Mouse (Mus musculus): ENCODE results near the gene Hmox1.

The Hmox1 gene

GRCm38 (mm10) chr8:75093399-75094156 is at the start of gene Hmox1:
Gene Hmox1, plus strand, starts transcription at chr8:75093621.
- DNase-seq (ENCODE audit: low spot score), result peak; percentile 92

DNA sequence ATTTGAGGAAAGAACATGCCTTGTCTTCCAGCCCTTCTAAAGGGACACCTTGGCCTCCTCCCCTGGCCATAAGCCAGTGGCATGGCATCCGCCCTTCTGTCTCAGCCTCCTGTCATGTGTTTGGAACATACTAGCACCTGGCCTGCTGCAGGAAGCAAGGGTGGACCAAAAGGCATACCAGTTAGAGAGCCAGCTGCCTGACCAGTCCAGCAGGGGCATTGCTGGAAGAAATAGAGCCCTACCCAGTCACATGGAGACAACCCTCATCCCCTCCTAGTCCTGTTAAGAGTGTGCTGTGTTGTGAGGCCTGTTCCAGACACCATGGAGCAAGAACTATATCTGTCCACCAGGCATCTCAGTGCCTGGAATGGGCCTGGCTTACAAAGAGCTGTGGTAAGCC is 47.1 kb upstream of the Hmox1 start:
- DNase-seq (ENCODE audit: low spot score), result no peak

DNA sequence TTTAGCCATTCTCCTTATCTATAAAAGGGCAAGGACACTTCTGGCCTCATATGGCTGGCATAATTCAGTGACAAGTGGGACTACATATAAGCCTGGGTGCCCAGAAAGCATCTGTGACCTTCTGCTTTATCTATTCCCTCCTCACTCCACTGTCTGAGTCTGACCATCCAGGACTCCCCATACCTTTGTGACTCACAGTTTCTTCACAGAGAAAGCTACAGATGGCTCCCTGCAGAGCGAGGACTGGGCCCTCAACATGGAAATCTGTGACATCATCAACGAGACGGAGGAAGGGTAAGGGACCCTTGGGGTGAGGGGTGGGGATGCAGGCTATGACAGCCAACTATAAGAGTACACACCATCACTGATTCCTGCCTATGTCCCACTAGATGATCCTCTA is 45.6 kb upstream of the Hmox1 start:
- DNase-seq (ENCODE audit: low spot score), result no peak

DNA sequence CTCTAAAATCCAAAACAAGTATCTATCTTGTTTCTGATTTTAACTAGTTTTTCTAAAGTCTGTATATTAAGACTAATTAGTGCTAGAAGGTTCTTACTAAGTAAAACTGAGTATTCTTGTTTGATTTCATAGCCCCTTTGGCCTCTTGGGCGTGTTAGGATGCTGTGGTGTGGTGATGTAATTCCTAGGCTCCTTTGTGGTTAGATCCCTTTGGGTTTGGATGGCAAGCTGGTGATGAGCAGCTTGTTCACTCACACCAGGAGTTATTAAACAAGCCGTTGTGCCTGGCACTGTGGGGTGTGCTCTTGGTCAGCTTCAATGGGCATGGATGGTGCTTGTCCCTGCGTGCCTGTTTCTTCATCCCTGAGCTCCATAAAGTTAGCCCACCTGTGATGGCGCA is 40.1 kb upstream of the Hmox1 start:
- DNase-seq (ENCODE audit: low spot score), result no peak

DNA sequence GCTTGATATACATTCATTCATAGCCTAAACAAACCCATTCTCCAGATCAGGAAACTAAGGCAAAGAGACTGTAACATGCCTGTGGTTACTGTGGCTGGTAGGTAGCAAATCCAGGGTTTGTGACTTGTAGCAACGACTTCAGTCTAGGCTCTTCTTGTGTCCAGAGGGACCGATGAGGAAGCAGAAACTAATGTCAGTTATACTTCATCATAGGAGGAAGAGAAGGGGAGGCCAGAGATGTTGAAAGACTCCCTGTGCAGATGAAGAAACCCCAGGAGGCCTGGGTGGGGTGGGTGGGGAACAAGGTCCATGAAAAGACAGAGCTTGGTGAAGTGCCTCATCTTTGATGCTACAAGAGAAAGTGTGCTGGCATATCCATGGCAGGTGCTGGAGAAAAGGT is 37.7 kb upstream of the Hmox1 start:
- DNase-seq (ENCODE audit: low spot score), result no peak

GRCm38 (mm10) chr8:75060022-75060421 is 33.4 kb upstream of the Hmox1 start:
- no peak for DNase-seq (ENCODE audit: low spot score)

DNA sequence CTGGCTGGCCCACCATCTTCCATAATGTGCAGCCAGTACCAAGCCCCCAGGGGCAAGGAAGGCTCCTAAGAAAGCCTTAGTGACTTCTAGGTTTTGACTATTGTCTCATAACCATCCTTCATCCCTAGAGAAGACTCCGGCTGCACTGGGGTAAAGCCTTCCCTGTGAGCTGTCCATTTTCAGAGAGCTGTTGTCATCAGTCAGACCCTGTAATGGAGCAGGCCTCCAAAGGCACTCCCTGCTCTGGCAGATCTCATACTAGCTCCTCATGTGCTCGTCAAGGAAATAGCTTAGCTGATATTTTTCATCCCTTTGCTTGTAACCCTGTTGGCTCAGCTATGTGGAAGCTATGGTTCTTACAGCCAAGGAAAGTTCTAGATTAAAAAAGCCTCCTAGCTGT is 32.6 kb upstream of the Hmox1 start:
- no peak for DNase-seq (ENCODE audit: low spot score)

DNA sequence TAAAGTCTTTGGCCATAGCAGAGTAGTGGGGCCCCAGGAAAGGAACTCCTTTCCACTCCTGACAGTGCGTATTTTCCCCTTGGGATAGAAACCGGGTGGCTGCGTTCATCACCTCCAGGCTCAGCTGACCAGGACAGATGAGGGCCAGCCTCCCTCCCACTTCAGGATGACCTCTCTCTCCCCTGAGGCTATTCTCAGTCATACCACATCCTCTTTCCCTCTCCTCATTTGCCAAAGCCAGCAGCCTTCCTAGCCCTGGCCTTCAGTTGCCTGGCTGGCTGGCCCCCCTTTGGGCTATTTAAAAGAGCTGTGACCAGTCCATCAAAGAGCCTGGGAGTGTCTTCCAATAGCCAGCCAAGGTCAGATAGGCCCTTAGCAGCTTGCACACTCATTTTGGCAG is 30.1 kb upstream of the Hmox1 start:
- DNase-seq (ENCODE audit: low spot score), result no peak

DNA sequence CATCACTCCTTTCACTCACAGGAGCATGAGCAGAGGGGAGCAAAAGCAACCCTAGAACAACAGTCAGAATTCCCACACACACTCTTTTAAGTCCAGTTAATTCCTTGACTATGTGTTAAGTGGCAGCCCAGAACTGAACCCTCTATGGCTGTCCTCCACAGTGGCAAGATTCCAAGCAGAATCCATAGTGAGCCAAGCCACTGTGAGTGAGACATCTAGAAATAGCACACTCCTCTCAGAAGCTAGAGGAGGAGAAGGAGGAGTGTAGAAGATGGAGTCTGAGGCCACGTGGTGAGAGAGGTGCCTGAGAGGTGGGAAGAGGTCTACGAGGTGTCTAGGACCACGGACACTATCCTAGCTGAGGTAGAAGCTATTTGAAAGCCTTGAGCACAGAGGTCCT is 28.6 kb upstream of the Hmox1 start:
- DNase-seq (ENCODE audit: low spot score), result no peak

DNA sequence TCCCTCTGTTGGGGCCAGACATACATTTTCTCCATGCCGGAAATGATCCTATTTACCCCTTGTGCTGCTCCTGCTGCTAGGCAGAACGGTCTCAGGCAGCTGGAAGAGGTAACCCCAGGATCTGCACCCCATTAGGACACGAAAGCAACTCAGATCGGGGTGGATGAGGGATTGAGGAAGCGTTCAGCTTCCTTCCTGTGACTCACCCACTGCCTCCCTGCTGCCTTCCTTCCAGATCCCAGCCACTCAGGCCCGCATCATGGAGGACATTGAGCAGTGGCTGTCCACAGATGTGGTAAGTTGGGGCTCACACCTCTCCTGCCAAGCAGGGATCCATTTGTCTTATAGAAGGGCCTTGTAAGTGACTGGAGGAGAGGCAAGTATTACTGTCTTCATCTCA is 26.1 kb upstream of the Hmox1 start:
- no peak for DNase-seq (ENCODE audit: low spot score)

- DNase-seq (ENCODE audit: low spot score), result no peak
Observed at GRCm38 (mm10) chr8:75070297-75070696, 23.1 kb upstream of the Hmox1 start.

- DNase-seq (ENCODE audit: low spot score), result peak; percentile 74
Observed at GRCm38 (mm10) chr8:75071627-75072346, 21.6 kb upstream of the Hmox1 start.

GRCm38 (mm10) chr8:75074876-75075275 is 18.5 kb upstream of the Hmox1 start:
- DNase-seq (ENCODE audit: low spot score), result no peak

- DNase-seq (ENCODE audit: low spot score), result no peak
Observed at GRCm38 (mm10) chr8:75078215-75078614, 15.2 kb upstream of the Hmox1 start.

DNA sequence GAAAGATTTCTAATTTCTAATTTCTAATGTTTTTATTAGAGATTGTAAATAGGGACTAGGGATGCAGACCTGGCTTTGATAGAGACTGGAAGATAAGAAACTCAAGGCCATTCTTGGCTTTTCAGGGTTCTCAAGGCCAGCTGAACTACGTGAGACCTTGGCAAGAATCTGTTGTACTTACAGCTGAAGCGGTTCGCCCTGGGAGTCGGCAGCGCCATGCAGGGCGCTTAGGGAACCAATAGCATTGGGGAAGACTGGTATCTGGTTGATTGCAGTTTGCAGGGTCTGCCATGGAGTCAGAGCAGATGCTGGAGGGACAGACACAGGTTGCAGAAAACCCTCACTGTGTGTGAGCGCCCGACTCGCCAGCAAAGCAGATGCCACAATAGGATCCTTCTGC is 14.6 kb upstream of the Hmox1 start:
- no peak for DNase-seq (ENCODE audit: low spot score)

DNA sequence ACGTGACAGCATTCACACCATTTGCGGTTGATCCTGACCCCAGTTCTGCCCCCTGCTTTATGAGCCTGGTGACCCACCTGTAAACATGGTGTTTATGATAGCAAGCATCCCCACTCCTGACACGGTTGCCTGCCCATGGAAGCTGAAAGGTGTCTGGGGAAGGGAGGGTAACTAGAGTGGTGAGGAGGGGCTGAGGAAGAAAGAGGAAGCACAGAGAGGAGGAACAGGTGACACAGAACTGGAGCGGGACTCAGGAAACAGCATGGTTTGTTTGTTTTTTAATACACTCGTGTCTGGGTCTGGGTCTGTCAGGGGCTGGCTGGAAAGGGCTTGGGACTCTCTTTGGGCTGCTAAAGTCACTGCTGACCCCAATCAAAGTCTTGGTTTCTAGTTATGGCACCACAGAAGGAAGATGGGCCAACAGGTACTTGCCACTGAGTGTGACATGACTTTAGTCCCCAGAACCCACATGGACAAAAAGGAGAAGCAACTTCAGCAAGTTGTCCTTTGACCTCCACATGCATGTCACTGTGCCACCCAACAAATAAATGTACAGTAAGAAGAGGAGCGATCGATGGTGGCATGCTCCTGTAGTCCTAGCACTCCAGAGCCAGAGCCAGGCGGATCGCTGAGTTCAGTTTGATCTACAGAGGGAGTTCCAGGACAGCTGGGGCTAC is 11.9 kb upstream of the Hmox1 start:
- DNase-seq (ENCODE audit: low spot score), result no peak

DNA sequence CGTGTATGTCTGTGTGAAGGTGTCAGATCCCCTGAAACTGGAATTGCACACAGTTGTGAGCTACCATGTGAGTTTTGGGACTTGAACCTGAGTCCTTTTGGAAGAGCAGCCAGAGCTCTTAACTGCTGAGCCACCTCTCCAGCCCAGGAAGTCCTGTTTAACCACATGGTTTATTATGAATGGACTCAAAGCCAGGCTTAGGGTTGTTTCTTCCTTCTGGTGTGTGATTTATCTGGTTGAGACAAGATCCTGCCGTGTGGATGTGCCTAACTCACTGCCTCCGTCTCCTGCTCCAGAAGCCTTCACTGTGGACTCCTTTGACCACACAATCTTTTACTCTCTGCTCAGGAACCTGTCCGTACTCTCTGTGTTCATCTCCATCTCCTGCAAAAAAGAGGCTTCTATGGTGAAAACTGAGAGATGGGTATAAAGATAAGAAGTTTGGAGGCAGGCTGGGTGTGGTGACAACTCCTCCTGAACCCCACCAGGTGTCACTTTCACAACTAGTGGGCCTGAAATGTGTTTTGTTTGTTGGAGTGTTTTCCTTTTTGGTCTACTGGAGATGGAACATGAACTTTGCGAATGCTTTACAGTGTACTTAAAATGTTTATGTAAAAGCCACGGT is 11.1 kb upstream of the Hmox1 start:
- DNase-seq (ENCODE audit: low spot score), result no peak

GRCm38 (mm10) chr8:75083846-75084245 is 9.6 kb upstream of the Hmox1 start:
- peak; percentile 83 for DNase-seq (ENCODE audit: low spot score)

GRCm38 (mm10) chr8:75084382-75085064 is 8.9 kb upstream of the Hmox1 start:
- DNase-seq (ENCODE audit: low spot score), result no peak

DNA sequence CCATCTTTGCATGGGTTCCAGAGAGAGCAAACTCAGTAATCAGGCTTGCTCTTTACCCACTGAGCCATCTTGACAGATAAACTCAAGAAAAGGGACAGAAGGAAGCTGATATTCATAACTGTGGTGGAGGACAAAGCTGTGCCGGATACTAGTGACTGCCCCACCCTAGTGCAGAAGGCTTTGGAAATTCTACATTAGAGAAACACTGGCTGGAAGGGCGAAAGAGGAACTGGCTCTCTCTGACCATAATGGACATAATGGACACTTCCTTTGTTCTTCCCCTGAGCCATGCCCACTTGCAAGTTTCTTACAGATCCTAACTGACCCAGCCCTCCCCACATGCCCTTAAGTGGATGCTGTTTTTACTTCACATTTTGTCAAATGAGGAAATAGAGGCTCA is 7.4 kb upstream of the Hmox1 start:
- no peak for DNase-seq (ENCODE audit: low spot score)

DNA sequence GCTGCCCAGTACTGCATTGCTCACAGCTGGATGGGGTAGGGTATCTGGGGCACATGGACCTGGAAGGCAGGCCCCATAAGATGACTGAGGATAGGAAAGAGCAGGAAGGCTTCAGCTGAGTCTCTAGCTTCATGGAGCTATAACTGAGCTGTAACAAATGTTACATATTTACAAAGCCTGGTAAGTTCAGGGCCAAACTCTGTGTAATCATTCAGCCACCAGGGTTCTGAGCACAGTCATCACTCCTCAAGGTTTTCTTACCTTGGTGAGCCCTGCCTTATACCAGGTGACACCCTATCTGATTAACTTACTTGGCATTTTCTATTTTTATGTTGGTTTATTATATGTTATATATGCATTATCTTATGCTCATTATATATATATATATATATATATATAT is 6.3 kb upstream of the Hmox1 start:
- DNase-seq (ENCODE audit: low spot score), result no peak

Data from urinary bladder, postnatal 25 days (tissue).